Mouse (Mus musculus) left cerebral cortex, postnatal 10 days (tissue): Measurements from ENCODE around the gene Paqr9. TPM values are rescaled to one million over a fixed set of nuclear protein-coding genes. Genes with fewer than 3 reads are reported as not detected.

Source experiments
- DNase-seq, 2 experiments: peaks; one replicate each; pipeline ENCODE4 v3.0.0; 2021 to 2022; ENCODE audit warnings: low spot score in 2 of 2, mixed read lengths in 1 of 2; ENCODE audit errors: extremely low spot score in 1 of 2
- intact Hi-C: fragments of 180-260 bp; cut with DNase I; formaldehyde crosslinking; loops from one replicate; pipeline ENCODE4 v1.15.1; 2025
- total RNA-seq, 2 experiments: library from RNA; stranded (reverse); gene quantifications; 2 replicates each; pipeline ENCODE4 v1.2.3; 2021

Paqr9 gene
- total RNA-seq, 2 experiments from 2014 or later, result 38.1 to 38.8 TPM

GRCm38 (mm10) chr9:95569249-95569648, 9.8 kb downstream of the Paqr9 start:
- intact Hi-C loops, result no loop called here
- DNase-seq, result no peak

- no peak for DNase-seq
- intact Hi-C loops, result no loop called here
Observed at GRCm38 (mm10) chr9:95569966-95570365, 10.5 kb downstream of the Paqr9 start.

- intact Hi-C loops, result no loop called here
- DNase-seq, result no peak
Observed at GRCm38 (mm10) chr9:95570604-95571003, 11.1 kb downstream of the Paqr9 start.

GRCm38 (mm10) chr9:95571494-95571893, 12.0 kb downstream of the Paqr9 start:
- no peak for DNase-seq
- intact Hi-C loops, result no loop called here

- DNase-seq, result no peak
- intact Hi-C loops, result no loop called here
Observed at GRCm38 (mm10) chr9:95572558-95572957, 13.1 kb downstream of the Paqr9 start.

- intact Hi-C loops, result no loop called here
- DNase-seq, result no peak
Observed at GRCm38 (mm10) chr9:95574116-95574515, 14.7 kb downstream of the Paqr9 start.

- intact Hi-C loops, result no loop called here
- no peak for DNase-seq
Observed at GRCm38 (mm10) chr9:95577502-95577901, 18.0 kb downstream of the Paqr9 start.

- intact Hi-C loops, result no loop called here
- no peak for DNase-seq
Observed at GRCm38 (mm10) chr9:95578366-95578895, 19.0 kb downstream of the Paqr9 start.

- no peak for DNase-seq
- intact Hi-C loops, result no loop called here
Observed at GRCm38 (mm10) chr9:95581021-95581757, 21.7 kb downstream of the Paqr9 start.

- intact Hi-C loops, result no loop called here
- DNase-seq, result no peak
Observed at GRCm38 (mm10) chr9:95581758-95582515, 22.5 kb downstream of the Paqr9 start.

- intact Hi-C loops, result no loop called here
- no peak for DNase-seq
Observed at GRCm38 (mm10) chr9:95582555-95582954, 23.1 kb downstream of the Paqr9 start.

- no peak for DNase-seq
- intact Hi-C loops, result no loop called here
Observed at GRCm38 (mm10) chr9:95586046-95586445, 26.6 kb downstream of the Paqr9 start.

- DNase-seq, result no peak
- intact Hi-C loops, result no loop called here
Observed at GRCm38 (mm10) chr9:95588070-95588469, 28.6 kb downstream of the Paqr9 start.

GRCm38 (mm10) chr9:95594291-95594690, 34.8 kb downstream of the Paqr9 start:
- intact Hi-C loops, result no loop called here
- no peak for DNase-seq

GRCm38 (mm10) chr9:95597466-95598178, 38.2 kb downstream of the Paqr9 start:
- DNase-seq, result no peak

GRCm38 (mm10) chr9:95598179-95598721, 38.8 kb downstream of the Paqr9 start:
- DNase-seq, result no peak
- intact Hi-C loops, result no loop called here

More at GRCm38 (mm10) chr9:95597466-95598178, 38.2 kb downstream of the Paqr9 start:
- intact Hi-C loops, result no loop called here

- intact Hi-C loops, result no loop called here
- no peak for DNase-seq
Observed at GRCm38 (mm10) chr9:95599399-95599798, 39.9 kb downstream of the Paqr9 start.

- no peak for DNase-seq
- intact Hi-C loops, result no loop called here
Observed at GRCm38 (mm10) chr9:95602849-95603248, 43.4 kb downstream of the Paqr9 start.

GRCm38 (mm10) chr9:95603316-95603715, 43.9 kb downstream of the Paqr9 start:
- DNase-seq, result no peak
- intact Hi-C loops, result no loop called here
